Mouse (Mus musculus): ENCODE data around the gene Capn13.

DNA sequence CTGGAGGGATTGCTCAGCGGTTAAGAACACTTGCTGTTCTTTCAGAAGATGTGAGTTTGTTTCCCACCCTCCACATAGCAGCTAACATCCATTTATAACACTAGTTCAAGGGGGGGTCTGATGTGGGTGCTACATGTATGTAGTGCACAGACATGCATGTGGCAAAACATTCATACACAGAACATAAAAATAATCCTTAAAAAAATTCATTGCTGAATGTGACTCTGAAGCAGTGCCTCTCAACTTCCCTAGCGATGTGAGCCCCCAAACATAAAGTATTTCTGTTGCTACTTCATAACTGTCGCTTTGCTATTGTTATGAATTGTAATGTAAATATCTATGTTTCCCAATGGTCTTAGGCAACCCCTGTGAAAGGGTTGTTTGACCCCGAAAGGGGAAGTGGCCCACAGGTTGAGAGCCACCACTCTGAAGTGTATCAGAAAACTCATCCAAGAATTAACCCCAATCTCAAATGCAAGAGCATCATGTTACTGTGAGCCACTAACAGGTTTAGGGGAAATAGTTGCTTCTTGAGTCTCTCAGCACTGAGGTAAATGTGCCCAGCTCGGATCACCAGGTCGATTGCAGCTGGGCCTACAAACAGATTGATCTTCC, 15.6 kb upstream of the Capn13 start:
- TF ChIP-seq GATA1 (IDR thresholded peaks at IDR 0.05; ENCODE audit: low read length) (no peak), TAL1 (IDR thresholded peaks at IDR 0.05; ENCODE audit: low read length) (no peak)

Measured in erythroblast, embryonic 14.5 days (primary cell).